Mouse (Mus musculus): ENCODE measurements around the gene Itga2b. TPM values are rescaled to one million over a fixed set of nuclear protein-coding genes. Genes with fewer than 3 reads are reported as not detected.

The Itga2b gene
- polyA plus RNA-seq, 1 experiment from 2014 or later: 32.9 TPM

DNA sequence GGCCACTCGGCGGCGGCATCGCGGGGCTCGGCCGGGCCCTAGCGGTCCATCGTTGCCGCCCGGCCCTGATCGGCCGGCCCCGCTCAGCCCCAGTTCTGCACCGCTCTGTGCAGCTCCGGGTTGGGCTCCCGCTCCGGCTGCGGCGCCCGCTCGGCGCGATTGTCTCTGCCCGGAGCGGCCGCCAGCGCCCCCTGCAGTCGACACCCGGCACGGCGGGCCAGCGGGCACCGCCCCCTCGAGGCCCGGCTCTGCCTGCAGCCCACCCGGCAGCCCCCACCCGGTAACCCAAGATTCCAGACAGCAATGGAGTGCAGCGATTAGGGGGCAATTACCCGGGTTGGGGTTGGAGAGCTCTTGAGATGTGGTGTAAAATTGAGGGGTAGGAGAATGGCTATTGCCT, 22.4 kb downstream of the Itga2b start, which contains the start of gene Fam171a2:
Gene Fam171a2 (minus strand): TSS at position 186 of the 400 bp plus-strand sequence.
- Histone ChIP-seq H3K9me3 (replicated peaks; ENCODE audit: control insufficient read depth, low read length) (no peaks in the 10 kb centered on the region), H3K27ac (ENCODE audit: low read length) (no peak within 1 kb of the TSS), H3K36me3 (ENCODE audit: control insufficient read depth, insufficient read depth) (no peaks in the 10 kb centered on the region), H3K27me3 (ENCODE audit: control insufficient read depth, insufficient read depth, low read depth, low read length) (peaks cover 63% of the 10 kb centered on the region), H3K4me2 (ENCODE audit: low read depth, low read length) (peak within 1 kb of the TSS; percentile 78), H3K4me1 (ENCODE audit: control insufficient read depth, low read depth, low read length) (peaks cover 11% of the 10 kb centered on the region), H3K4me3 (ENCODE audit: low read depth, low read length) (peak within 1 kb of the TSS; percentile 60), H3K9ac (ENCODE audit: low read depth, low read length) (peak within 1 kb of the TSS; percentile 51)
- under 1% methylated on average over 33 of the region's 40 CpGs for WGBS (ENCODE audit: insufficient replicate concordance)
- ATAC-seq (ENCODE audit: low read depth): peak; percentile 57

- H3K4me1 ChIP-seq (ENCODE audit: control insufficient read depth, low read depth, low read length): peaks cover 11% of the 10 kb centered on the region
- no peaks in the 10 kb centered on the region for H3K9me3 ChIP-seq (replicated peaks; ENCODE audit: control insufficient read depth, low read length)
- peak overlapping the region; percentile 60 for H3K4me3 ChIP-seq (ENCODE audit: low read depth, low read length)
- H3K27me3 ChIP-seq (ENCODE audit: control insufficient read depth, insufficient read depth, low read depth, low read length): peaks cover 63% of the 10 kb centered on the region
- under 1% methylated on average over 48 of the region's 49 CpGs for WGBS (ENCODE audit: insufficient replicate concordance)
- H3K27ac ChIP-seq (ENCODE audit: low read length): no peak overlapping the region
- peak overlapping the region; percentile 78 for H3K4me2 ChIP-seq (ENCODE audit: low read depth, low read length)
- peak overlapping the region; percentile 51 for H3K9ac ChIP-seq (ENCODE audit: low read depth, low read length)
- 0 out of 2 replicates have a peak, but pooled peaks have one; percentile 25 for ATAC-seq (ENCODE audit: low read depth)
- H3K36me3 ChIP-seq (ENCODE audit: control insufficient read depth, insufficient read depth): no peaks in the 10 kb centered on the region
Observed at GRCm38 (mm10) chr11:102446581-102447461, 23.1 kb downstream of the Itga2b start.

DNA sequence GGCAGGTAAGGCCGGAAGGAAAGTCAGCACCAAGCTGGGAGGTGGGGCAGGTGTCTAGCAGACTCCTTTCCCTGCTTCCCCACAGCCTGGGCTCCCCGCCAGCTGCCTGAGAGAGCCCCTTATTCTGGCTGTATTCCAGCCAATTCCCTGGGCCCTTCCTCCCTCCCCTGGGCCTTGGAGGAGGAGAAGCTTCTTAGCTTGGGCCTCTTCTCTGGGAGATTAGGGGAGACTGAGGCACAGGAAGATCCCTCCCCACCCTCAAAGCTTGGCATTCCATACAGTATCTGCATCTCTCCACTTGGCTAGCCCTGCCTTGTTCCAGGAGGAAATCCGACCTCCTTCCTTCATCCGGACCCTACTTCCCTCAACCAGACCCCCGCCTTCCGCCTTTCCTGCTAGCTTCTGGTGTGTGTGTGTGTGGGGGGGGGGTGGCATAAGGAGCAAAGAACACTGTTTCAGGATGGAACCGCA, 24.0 kb downstream of the Itga2b start:
- H3K4me2 ChIP-seq (ENCODE audit: low read depth, low read length): no peak overlapping the region
- H3K4me3 ChIP-seq (ENCODE audit: low read depth, low read length): no peak overlapping the region
- H3K27me3 ChIP-seq (ENCODE audit: control insufficient read depth, insufficient read depth, low read depth, low read length): peaks cover 61% of the 10 kb centered on the region
- no peak; the same call in 1 of the 2 replicates for ATAC-seq (ENCODE audit: low read depth)
- H3K27ac ChIP-seq (ENCODE audit: low read length): no peak overlapping the region
- H3K9me3 ChIP-seq (replicated peaks; ENCODE audit: control insufficient read depth, low read length): no peaks in the 10 kb centered on the region
- 37% methylated on average over 7 of the region's 7 CpGs for WGBS (ENCODE audit: insufficient replicate concordance)
- no peaks in the 10 kb centered on the region for H3K36me3 ChIP-seq (ENCODE audit: control insufficient read depth, insufficient read depth)
- H3K9ac ChIP-seq (ENCODE audit: low read depth, low read length): no peak overlapping the region
- peaks cover 11% of the 10 kb centered on the region for H3K4me1 ChIP-seq (ENCODE audit: control insufficient read depth, low read depth, low read length)

GRCm38 (mm10) chr11:102445264-102445890, 24.5 kb downstream of the Itga2b start:
- Histone ChIP-seq H3K4me2 (ENCODE audit: low read depth, low read length) (no peak overlapping the region), H3K9ac (ENCODE audit: low read depth, low read length) (no peak overlapping the region), H3K9me3 (replicated peaks; ENCODE audit: control insufficient read depth, low read length) (no peaks in the 10 kb centered on the region), H3K27me3 (ENCODE audit: control insufficient read depth, insufficient read depth, low read depth, low read length) (peaks cover 57% of the 10 kb centered on the region), H3K36me3 (ENCODE audit: control insufficient read depth, insufficient read depth) (no peaks in the 10 kb centered on the region), H3K4me3 (ENCODE audit: low read depth, low read length) (no peak overlapping the region), H3K4me1 (ENCODE audit: control insufficient read depth, low read depth, low read length) (peaks cover 11% of the 10 kb centered on the region), H3K27ac (ENCODE audit: low read length) (no peak overlapping the region)
- 50% methylated on average over 10 of the region's 10 CpGs for WGBS (ENCODE audit: insufficient replicate concordance)
- ATAC-seq (ENCODE audit: low read depth): no peak

GRCm38 (mm10) chr11:102444781-102445180, 25.1 kb downstream of the Itga2b start:
- Histone ChIP-seq H3K4me1 (ENCODE audit: control insufficient read depth, low read depth, low read length) (peaks cover 11% of the 10 kb centered on the region), H3K9ac (ENCODE audit: low read depth, low read length) (no peak overlapping the region), H3K4me2 (ENCODE audit: low read depth, low read length) (no peak overlapping the region), H3K36me3 (ENCODE audit: control insufficient read depth, insufficient read depth) (no peaks in the 10 kb centered on the region), H3K27ac (ENCODE audit: low read length) (no peak overlapping the region), H3K27me3 (ENCODE audit: control insufficient read depth, insufficient read depth, low read depth, low read length) (peaks cover 52% of the 10 kb centered on the region), H3K9me3 (replicated peaks; ENCODE audit: control insufficient read depth, low read length) (no peaks in the 10 kb centered on the region), H3K4me3 (ENCODE audit: low read depth, low read length) (no peak overlapping the region)
- no peak for ATAC-seq (ENCODE audit: low read depth)
- WGBS (ENCODE audit: insufficient replicate concordance): 44% methylated on average over 6 of the region's 6 CpGs

- Histone ChIP-seq H3K4me3 (ENCODE audit: low read depth, low read length) (no peak overlapping the region), H3K27me3 (ENCODE audit: control insufficient read depth, insufficient read depth, low read depth, low read length) (peaks cover 49% of the 10 kb centered on the region), H3K27ac (ENCODE audit: low read length) (no peak overlapping the region), H3K9ac (ENCODE audit: low read depth, low read length) (no peak overlapping the region), H3K9me3 (replicated peaks; ENCODE audit: control insufficient read depth, low read length) (no peaks in the 10 kb centered on the region), H3K4me1 (ENCODE audit: control insufficient read depth, low read depth, low read length) (peaks cover 11% of the 10 kb centered on the region), H3K36me3 (ENCODE audit: control insufficient read depth, insufficient read depth) (no peaks in the 10 kb centered on the region), H3K4me2 (ENCODE audit: low read depth, low read length) (no peak overlapping the region)
- no peak for ATAC-seq (ENCODE audit: low read depth)
- 71% methylated on average over 3 of the region's 3 CpGs for WGBS (ENCODE audit: insufficient replicate concordance)
Observed at GRCm38 (mm10) chr11:102444321-102444720, 25.6 kb downstream of the Itga2b start.

- Histone ChIP-seq H3K4me3 (ENCODE audit: low read depth, low read length) (no peak overlapping the region), H3K9ac (ENCODE audit: low read depth, low read length) (no peak overlapping the region), H3K27ac (ENCODE audit: low read length) (no peak overlapping the region), H3K9me3 (replicated peaks; ENCODE audit: control insufficient read depth, low read length) (no peaks in the 10 kb centered on the region), H3K4me1 (ENCODE audit: control insufficient read depth, low read depth, low read length) (peaks cover 11% of the 10 kb centered on the region), H3K4me2 (ENCODE audit: low read depth, low read length) (no peak overlapping the region), H3K27me3 (ENCODE audit: control insufficient read depth, insufficient read depth, low read depth, low read length) (peaks cover 49% of the 10 kb centered on the region), H3K36me3 (ENCODE audit: control insufficient read depth, insufficient read depth) (no peaks in the 10 kb centered on the region)
- ATAC-seq (ENCODE audit: low read depth): no peak
- WGBS (ENCODE audit: insufficient replicate concordance): 55% methylated on average over 12 of the region's 12 CpGs
Observed at GRCm38 (mm10) chr11:102443740-102444139, 26.2 kb downstream of the Itga2b start.

GRCm38 (mm10) chr11:102442089-102442488, 27.8 kb downstream of the Itga2b start:
- H3K27me3 ChIP-seq (ENCODE audit: control insufficient read depth, insufficient read depth, low read depth, low read length): peaks cover 49% of the 10 kb centered on the region

DNA sequence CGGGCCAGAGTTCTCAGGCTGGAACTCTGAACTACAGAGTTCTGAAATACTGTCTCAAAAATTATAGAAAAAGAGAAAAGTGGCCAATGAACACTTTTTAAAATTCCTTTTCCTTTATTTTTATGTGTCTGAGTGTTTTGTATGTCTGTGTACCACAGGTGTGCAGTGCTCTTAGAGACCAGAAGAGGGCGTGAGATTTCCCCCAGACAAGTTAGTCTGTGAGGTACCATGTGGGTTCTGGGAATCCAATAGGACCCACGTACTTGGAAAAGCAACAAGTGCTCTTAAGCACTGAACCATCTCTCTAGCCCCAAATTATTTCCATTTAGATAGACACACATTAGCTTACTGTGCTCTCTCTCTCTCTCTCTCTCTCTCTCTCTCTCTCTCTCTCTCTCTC, 28.5 kb downstream of the Itga2b start:
- peaks cover 49% of the 10 kb centered on the region for H3K27me3 ChIP-seq (ENCODE audit: control insufficient read depth, insufficient read depth, low read depth, low read length)
- ATAC-seq (ENCODE audit: low read depth): no peak
- no peaks in the 10 kb centered on the region for H3K36me3 ChIP-seq (ENCODE audit: control insufficient read depth, insufficient read depth)

More at GRCm38 (mm10) chr11:102442089-102442488, 27.8 kb downstream of the Itga2b start:
- H3K4me2 ChIP-seq (ENCODE audit: low read depth, low read length): no peak overlapping the region
- no peak overlapping the region for H3K9ac ChIP-seq (ENCODE audit: low read depth, low read length)
- H3K36me3 ChIP-seq (ENCODE audit: control insufficient read depth, insufficient read depth): no peaks in the 10 kb centered on the region
- WGBS (ENCODE audit: insufficient replicate concordance): 76% methylated on average over 6 of the region's 6 CpGs
- no peak overlapping the region for H3K4me3 ChIP-seq (ENCODE audit: low read depth, low read length)
- ATAC-seq (ENCODE audit: low read depth): no peak
- peaks cover 13% of the 10 kb centered on the region for H3K4me1 ChIP-seq (ENCODE audit: control insufficient read depth, low read depth, low read length)
- H3K9me3 ChIP-seq (replicated peaks; ENCODE audit: control insufficient read depth, low read length): no peaks in the 10 kb centered on the region
- no peak overlapping the region for H3K27ac ChIP-seq (ENCODE audit: low read length)

More for the DNA sequence above, 28.5 kb downstream of the Itga2b start:
- no peak overlapping the region for H3K9ac ChIP-seq (ENCODE audit: low read depth, low read length)
- peaks cover 6% of the 10 kb centered on the region for H3K4me1 ChIP-seq (ENCODE audit: control insufficient read depth, low read depth, low read length)
- WGBS (ENCODE audit: insufficient replicate concordance): 53% methylated on average over 3 of the region's 3 CpGs
- no peak overlapping the region for H3K4me3 ChIP-seq (ENCODE audit: low read depth, low read length)
- no peak overlapping the region for H3K27ac ChIP-seq (ENCODE audit: low read length)
- H3K4me2 ChIP-seq (ENCODE audit: low read depth, low read length): no peak overlapping the region
- H3K9me3 ChIP-seq (replicated peaks; ENCODE audit: control insufficient read depth, low read length): no peaks in the 10 kb centered on the region
